In the genomic region with DNA sequence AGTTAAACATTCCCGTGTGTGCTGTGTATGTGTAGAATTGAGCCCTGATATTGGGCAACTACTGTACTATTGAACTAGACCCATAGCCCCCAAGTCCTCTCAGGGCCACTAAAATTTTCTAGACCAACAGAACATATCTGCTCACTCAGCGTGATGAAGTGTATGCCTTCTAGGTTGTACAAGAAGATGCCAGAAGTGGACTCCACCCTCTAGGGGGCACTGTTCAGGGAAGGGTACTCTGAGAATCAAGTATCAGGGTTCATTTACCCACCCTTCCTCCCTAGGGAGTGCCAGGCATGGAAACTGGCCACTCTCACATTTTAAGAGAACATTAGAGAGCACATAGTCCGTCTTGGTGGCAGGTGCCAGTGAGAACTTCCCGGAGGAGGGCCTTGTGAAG, we compare ENCODE assay signal across 18 mouse cellular contexts.
DNase-seq lines count a peak whose midpoint lies in the region; ATAC-seq and TF ChIP-seq lines count a peak whose summit lies in the region.
"Had no signal": no experiment of that assay in that cellular context is flagged by ENCODE, and none has a peak within 500 bp of the region (broad histone marks: within the 10 kb centered on the region; RNA-seq: fewer than 3 reads in every experiment).

No protein-coding gene starts in this region.

- H3K4me2 ChIP-seq in lung, postnatal 0 days (replicated peaks; ENCODE audit: low read depth, low read length): no peak overlapping the region
- H3K4me2 ChIP-seq: embryonic facial prominence, embryonic 13.5 days; midbrain, embryonic 11.5 days had no signal

- no peak for TF ChIP-seq POLR2A in MEL (IDR thresholded peaks at IDR 0.05; ENCODE audit: control insufficient read depth in 1 of 2, insufficient read depth in 1 of 2, low read depth in 1 of 2, low read length in 2 of 2, poor library complexity in 1 of 2)

- no peaks in the 10 kb centered on the region for H3K9me3 ChIP-seq in lung, postnatal 0 days (ENCODE audit: low read length)
- H3K9me3 ChIP-seq in MEL (replicated peaks; ENCODE audit: insufficient read depth, low read length): no peaks in the 10 kb centered on the region
- H3K9me3 ChIP-seq: embryonic facial prominence, embryonic 13.5 days; forebrain, embryonic 10.5 days; heart, embryonic 10.5 days had no signal

- no peaks in the 10 kb centered on the region for H3K36me3 ChIP-seq in lung, postnatal 0 days (ENCODE audit: insufficient read depth, low read length)
- peaks cover 2% of the 10 kb centered on the region in 2 experiments; a peak in 3 of 4 replicates for H3K36me3 ChIP-seq in MEL (ENCODE audit: control insufficient read depth in 1 of 2, insufficient read depth in 2 of 2, low read length in 2 of 2)
- H3K36me3 ChIP-seq: embryonic facial prominence, embryonic 13.5 days; forebrain, embryonic 10.5 days; heart, embryonic 10.5 days had no signal

- no peak overlapping the region for H3K4me3 ChIP-seq in gastrocnemius, adult 2 months
- H3K4me3 ChIP-seq in lung, postnatal 0 days (ENCODE audit: low read depth, low read length): no peak overlapping the region
- H3K4me3 ChIP-seq in MEL (ENCODE audit: control insufficient read depth in 1 of 2, insufficient read depth in 1 of 2, low read depth in 2 of 2, low read length in 2 of 2): no peak overlapping the region
- H3K4me3 ChIP-seq: embryonic facial prominence, embryonic 13.5 days; forebrain, embryonic 10.5 days; heart, embryonic 10.5 days had no signal

- H3K27ac ChIP-seq in gastrocnemius, adult 2 months: no peak overlapping the region
- no peak overlapping the region for H3K27ac ChIP-seq in lung, postnatal 0 days (ENCODE audit: low read length)
- H3K27ac ChIP-seq in MEL (ENCODE audit: control insufficient read depth, low read depth, low read length): no peak overlapping the region
- H3K27ac ChIP-seq: embryonic facial prominence, embryonic 13.5 days; forebrain, embryonic 10.5 days; heart, embryonic 10.5 days had no signal

- no peak for DNase-seq in gastrocnemius, adult 2 months
- no peak for DNase-seq in gastrocnemius, adult 18-20 months (ENCODE audit: low spot score)
- peak; percentile 12 for DNase-seq in lung, postnatal 0 days (ENCODE audit: low spot score)
- no peak for DNase-seq in lung, postnatal 4 days
- peak; percentile 44 for DNase-seq in MEL (ENCODE audit: low read depth, low spot score)
- peak; percentile 7 for DNase-seq in thymus, postnatal 25 days
- no peak for DNase-seq in gastrocnemius, postnatal 36 days
- DNase-seq in retina, postnatal 1 day: no peak
- DNase-seq: adrenal gland, postnatal 10 days; heart, postnatal 4 days; kidney, postnatal 25 days; layer of hippocampus, postnatal 36 days; lung, adult 18-20 months; right cerebral cortex, postnatal 25 days had no signal

- H3K79me2 ChIP-seq in MEL (ENCODE audit: control insufficient read depth, insufficient read depth, low read length, poor library complexity): no peaks in the 10 kb centered on the region

- no peaks in the 10 kb centered on the region for H3K27me3 ChIP-seq in lung, postnatal 0 days (replicated peaks; ENCODE audit: insufficient read depth, low read length)
- H3K27me3 ChIP-seq in MEL (ENCODE audit: control insufficient read depth in 1 of 2, insufficient read depth in 2 of 2, low read length in 2 of 2): no peaks in the 10 kb centered on the region
- H3K27me3 ChIP-seq: embryonic facial prominence, embryonic 13.5 days had no signal

- intact Hi-C loops in gastrocnemius, adult 2 months (cut with DNase I): no loop called here
- intact Hi-C loops in gastrocnemius, postnatal 36 days (cut with DNase I): no loop called here

- peak; percentile 27; the same call in 1 of the 2 replicates for TF ChIP-seq CTCF in gastrocnemius, adult 2 months (IDR thresholded peaks at IDR 0.05)
- peak; percentile 39 for TF ChIP-seq CTCF in lung, postnatal 0 days (IDR thresholded peaks at IDR 0.05)
- TF ChIP-seq CTCF in MEL (IDR thresholded peaks at IDR 0.05 in 2 of 3, conservative IDR thresholded peaks at IDR 0.05 in 1 of 3; ENCODE audit: control insufficient read depth in 1 of 3, insufficient read depth in 1 of 3, low read depth in 2 of 3, low read length in 3 of 3, poor library complexity in 1 of 3, severe bottlenecking in 1 of 3): peak; percentile 43 to 58 (median 49)

- no peak overlapping the region for H3K9ac ChIP-seq in lung, postnatal 0 days (replicated peaks; ENCODE audit: low read depth)
- H3K9ac ChIP-seq in MEL (ENCODE audit: control insufficient read depth, low read depth, low read length, poor library complexity, severe bottlenecking): no peak overlapping the region
- H3K9ac ChIP-seq: embryonic facial prominence, embryonic 13.5 days had no signal

- no peak for ATAC-seq in lung, postnatal 0 days

- WGBS in lung, postnatal 0 days: 87% methylated on average over 4 of the region's 4 CpGs

- H3K4me1 ChIP-seq in lung, postnatal 0 days (ENCODE audit: insufficient read depth, low read depth, low read length): no peaks in the 10 kb centered on the region
- no peaks in the 10 kb centered on the region for H3K4me1 ChIP-seq in MEL (ENCODE audit: control insufficient read depth in 1 of 2, insufficient read depth in 2 of 2, low read length in 2 of 2)
- H3K4me1 ChIP-seq: embryonic facial prominence, embryonic 13.5 days; forebrain, embryonic 10.5 days had no signal

- no peak for TF ChIP-seq EP300 in lung, postnatal 0 days (IDR thresholded peaks at IDR 0.05)
- no peak for TF ChIP-seq EP300 in MEL (IDR thresholded peaks at IDR 0.05; ENCODE audit: low read depth in 1 of 2, low read length in 2 of 2)

- TF ChIP-seq RAD21 in MEL (IDR thresholded peaks at IDR 0.05; ENCODE audit: low read depth, low read length): no peak; the same call in 1 of the 2 replicates

TF ChIP-seq in MEL, 35 proteins besides CTCF, POLR2A, EP300 and RAD21:
- TF ChIP-seq POLR2AphosphoS5 (IDR thresholded peaks at IDR 0.05; ENCODE audit: borderline replicate concordance, low read depth, low read length) (no peak), SMC3 (IDR thresholded peaks at IDR 0.05; ENCODE audit: low read depth, low read length) (peak; percentile 26)

Comparison
In these comparisons a context has a peak if more than half of its experiments do, and no peak if none do; other contexts are left out.
1. DNase-seq: peak in lung, postnatal 0 days (single experiment), MEL (single experiment) and thymus, postnatal 25 days (single experiment); none in gastrocnemius, adult 2 months (single experiment), gastrocnemius, adult 18-20 months (single experiment), lung, postnatal 4 days (0 of 2), gastrocnemius, postnatal 36 days (0 of 2) and retina, postnatal 1 day (single experiment).
2. Peak in every context shown above with its lines, with median percentiles within 50 percentile points of each other: CTCF ChIP-seq.